Comparison of ENCODE assay signal across 11 mouse cellular contexts in the genomic region with DNA sequence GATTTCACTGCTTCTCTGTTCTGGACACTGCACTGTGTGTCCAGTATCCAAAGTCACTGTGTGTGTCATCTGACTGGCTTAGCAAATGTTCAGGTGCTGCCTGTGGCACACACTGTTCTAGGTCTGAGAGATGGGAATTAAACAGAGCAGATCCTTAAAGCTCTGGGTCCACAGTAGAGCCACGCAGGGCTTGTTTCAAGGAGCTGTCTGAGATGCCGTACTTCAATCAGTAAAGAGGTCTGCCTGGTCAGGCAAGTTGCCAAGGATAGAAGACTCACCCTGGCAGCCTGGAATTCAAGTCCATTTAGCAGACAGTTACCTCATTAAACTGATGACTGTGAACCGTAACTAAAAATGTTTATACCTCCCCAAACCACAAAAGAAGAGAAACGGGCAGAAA.
DNase-seq lines count a peak whose midpoint lies in the region; ATAC-seq lines count a peak whose summit lies in the region.
"Had no signal": no experiment of that assay in that cellular context is flagged by ENCODE, and none has a peak within 500 bp of the region (broad histone marks: within the 10 kb centered on the region; RNA-seq: fewer than 3 reads in every experiment).

No protein-coding gene starts in this region.

- H3K9ac ChIP-seq in kidney, embryonic 15.5 days = no peak overlapping the region
- H3K9ac ChIP-seq in midbrain, embryonic 12.5 days (replicated peaks) = no peak overlapping the region
- H3K9ac ChIP-seq: liver, embryonic 14.5 days had no signal

- H3K27me3 ChIP-seq in kidney, embryonic 15.5 days = no peaks in the 10 kb centered on the region
- no peaks in the 10 kb centered on the region for H3K27me3 ChIP-seq in midbrain, embryonic 12.5 days
- H3K27me3 ChIP-seq: CH12.LX had no signal

- H3K4me3 ChIP-seq in kidney, embryonic 15.5 days (replicated peaks) = no peak overlapping the region
- no peak overlapping the region for H3K4me3 ChIP-seq in midbrain, embryonic 12.5 days

- H3K36me3 ChIP-seq in kidney, embryonic 15.5 days = no peaks in the 10 kb centered on the region
- no peaks in the 10 kb centered on the region for H3K36me3 ChIP-seq in midbrain, embryonic 12.5 days

- H3K27ac ChIP-seq in kidney, embryonic 15.5 days = no peak overlapping the region
- H3K27ac ChIP-seq in midbrain, embryonic 12.5 days (replicated peaks) = no peak overlapping the region
- H3K27ac ChIP-seq: liver, embryonic 14.5 days had no signal

- WGBS in kidney, embryonic 15.5 days = 25% methylated on average over 4 of the region's 4 CpGs
- 51% methylated on average over 4 of the region's 4 CpGs for WGBS in midbrain, embryonic 12.5 days

- DNase-seq in frontal cortex, postnatal 14 days (ENCODE audit: low spot score in 2 of 2) = no peak
- peak; percentile 53 to 58 for DNase-seq in adrenal gland, postnatal 36 days
- DNase-seq in urinary bladder, postnatal 14 days (ENCODE audit: low spot score) = no peak
- DNase-seq in right cerebral cortex, postnatal 36 days (ENCODE audit: low spot score in 2 of 2) = no peak
- DNase-seq: cerebellum, adult 9-10 months had no signal

- H3K4me2 ChIP-seq in kidney, embryonic 15.5 days = no peak overlapping the region
- H3K4me2 ChIP-seq in midbrain, embryonic 12.5 days (replicated peaks) = no peak overlapping the region

- peak; percentile 41 for ATAC-seq in frontal cortex, adult (ENCODE audit: low TSS enrichment)
- ATAC-seq in kidney, embryonic 15.5 days (replicated peaks; ENCODE audit: low FRiP score) = peak; percentile 81
- ATAC-seq in midbrain, embryonic 12.5 days (ENCODE audit: low FRiP score, low read depth) = peak; percentile 61
- no peak for ATAC-seq in activated CD4-positive, CD25-positive, alpha-beta regulatory T cell, adult 4 months

- no peaks in the 10 kb centered on the region for H3K9me3 ChIP-seq in kidney, embryonic 15.5 days (replicated peaks)
- H3K9me3 ChIP-seq in midbrain, embryonic 12.5 days = no peaks in the 10 kb centered on the region

- peaks cover 13% of the 10 kb centered on the region for H3K4me1 ChIP-seq in kidney, embryonic 15.5 days
- H3K4me1 ChIP-seq in midbrain, embryonic 12.5 days = peaks cover 29% of the 10 kb centered on the region

Comparison
In these comparisons a context has a peak if more than half of its experiments do, and no peak if none do; other contexts are left out.
1. DNase-seq: peak in adrenal gland, postnatal 36 days (2 of 2); none in frontal cortex, postnatal 14 days (0 of 2), urinary bladder, postnatal 14 days (single experiment) and right cerebral cortex, postnatal 36 days (0 of 2).